Mouse (Mus musculus) limb, embryonic 15.5 days (tissue): Measurements from ENCODE around the gene Rassf10. TPM values are rescaled to one million over a fixed set of nuclear protein-coding genes. Genes with fewer than 3 reads are reported as not detected.
"Not testable (repeated sequence)": the region's sequence is repeated elsewhere in the genome, so short reads cannot be mapped to it uniquely, and the experiment has no call there.

ENCODE experiments used
- ATAC-seq: fragments of 200-750 bp; cut with Nextera tagmentation; 2 replicates; pipeline ENCODE4 v1.8.0; 2017; ENCODE audit warnings: low read depth, moderate TSS enrichment; ENCODE audit not compliant: insufficient number of reproducible peaks, low FRiP score, low TSS enrichment
- H3K27ac ChIP-seq: fragments of 300-500 bp; sonication (generic); 2 replicates; pipeline ENCODE4 v1.5.1; 2015; ENCODE audit warnings: moderate library complexity, mild to moderate bottlenecking, inconsistent platforms
- H3K27me3 ChIP-seq: fragments of 300-500 bp; sonication (generic); 2 replicates; pipeline ENCODE4 v1.6.1; 2015; ENCODE audit warnings: inconsistent platforms
- H3K36me3 ChIP-seq: fragments of 300-500 bp; sonication (generic); 2 replicates; pipeline ENCODE4 v1.6.1; 2015; ENCODE audit warnings: inconsistent platforms
- H3K4me1 ChIP-seq: fragments of 300-500 bp; sonication (generic); 2 replicates; pipeline ENCODE4 v1.6.1; 2015; ENCODE audit warnings: inconsistent platforms
- H3K4me2 ChIP-seq: fragments of 300-500 bp; sonication (generic); 2 replicates; pipeline ENCODE4 v1.6.1; 2015; ENCODE audit warnings: mild to moderate bottlenecking, inconsistent platforms
- H3K4me3 ChIP-seq: fragments of 300-500 bp; sonication (generic); 2 replicates; pipeline ENCODE4 v1.5.1; 2015; ENCODE audit warnings: mild to moderate bottlenecking, inconsistent platforms
- H3K9ac ChIP-seq: fragments of 300-500 bp; sonication (generic); 2 replicates; pipeline ENCODE4 v1.6.1; 2015; ENCODE audit warnings: inconsistent platforms
- H3K9me3 ChIP-seq: fragments of 300-500 bp; sonication (generic); 2 replicates; pipeline ENCODE4 v1.6.1; 2016; ENCODE audit warnings: inconsistent platforms
- WGBS: fragments of 180-500 bp; shearing (Covaris S2); methylation state at CpG from one replicate; pipeline ENCODE4 v1.1.7; 2015; 5-methylcytosine and 5-hydroxymethylcytosine counted together
- polyA plus RNA-seq: library from polyadenylated mRNA; unstranded; fragments of >200 nt; fragmentation: Nextera tagmentation; extraction: Ambion mirVana; gene quantifications from 2 replicates; pipeline ENCODE4 v1.2.1, GENCODE M21; 2015

Rassf10 gene
- polyA plus RNA-seq, 1 experiment from 2014 or later: 6.8 TPM

- not testable (repeated sequence) for H3K4me2 ChIP-seq, H3K36me3 ChIP-seq, H3K27ac ChIP-seq, H3K4me1 ChIP-seq, H3K27me3 ChIP-seq, H3K9ac ChIP-seq, H3K9me3 ChIP-seq, ATAC-seq, H3K4me3 ChIP-seq
- WGBS: 79% methylated on average over 5 of the region's 5 CpGs
Measured at GRCm38 (mm10) chr7:112935876-112936275, 17.9 kb upstream of the Rassf10 start.

DNA sequence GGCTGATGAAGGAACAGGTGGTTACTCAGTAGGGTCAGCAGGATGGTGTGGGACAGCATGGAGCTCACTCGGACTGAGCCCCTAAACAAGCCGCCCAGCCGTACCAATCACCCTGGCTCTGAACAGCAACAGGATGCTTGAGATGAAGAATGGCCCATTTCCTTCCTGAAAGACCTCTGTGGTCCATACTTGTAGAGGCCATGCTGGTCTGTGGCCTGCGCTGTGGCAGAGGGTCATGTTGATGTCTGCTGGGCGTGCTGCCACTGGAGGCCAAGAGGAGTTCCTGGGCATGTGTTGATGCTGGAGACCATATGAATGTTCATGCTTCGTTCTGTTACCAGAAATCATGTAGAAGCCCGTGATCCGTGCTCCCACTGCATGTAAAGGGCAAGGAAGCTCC, 16.7 kb upstream of the Rassf10 start:
- Histone ChIP-seq H3K27ac (no peak overlapping the region), H3K36me3 (no peaks in the 10 kb centered on the region), H3K4me2 (no peak overlapping the region), H3K9me3 (no peaks in the 10 kb centered on the region), H3K4me3 (no peak overlapping the region), H3K4me1 (no peaks in the 10 kb centered on the region), H3K9ac (no peak overlapping the region), H3K27me3 (no peaks in the 10 kb centered on the region)
- 87% methylated on average over 8 of the region's 8 CpGs for WGBS
- ATAC-seq: no peak

DNA sequence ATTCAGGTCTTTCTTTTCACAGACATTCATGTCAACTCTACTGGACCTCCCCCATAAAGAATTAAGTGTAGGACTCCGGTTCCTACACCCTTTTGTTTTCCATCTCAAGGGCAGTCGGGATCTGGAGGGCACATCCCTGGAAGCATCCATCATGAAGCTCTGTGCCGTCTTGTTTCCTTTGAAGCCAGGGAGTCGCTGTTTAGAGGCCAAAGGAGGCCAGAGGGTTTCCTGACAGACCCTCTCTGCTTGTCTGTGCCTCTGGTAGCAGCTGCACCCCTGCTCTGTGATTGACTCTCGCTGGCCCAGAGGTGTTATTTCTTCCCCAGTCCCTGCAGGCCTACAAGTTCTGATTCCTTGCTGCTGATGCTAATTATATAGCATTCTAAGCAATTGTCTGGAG, 14.8 kb upstream of the Rassf10 start:
- Histone ChIP-seq H3K9ac (no peak overlapping the region), H3K4me2 (no peak overlapping the region), H3K9me3 (no peaks in the 10 kb centered on the region), H3K36me3 (no peaks in the 10 kb centered on the region), H3K27me3 (no peaks in the 10 kb centered on the region), H3K4me1 (no peaks in the 10 kb centered on the region), H3K27ac (no peak overlapping the region), H3K4me3 (no peak overlapping the region)
- WGBS: 30% methylated on average over 5 of the region's 5 CpGs
- no peak for ATAC-seq

DNA sequence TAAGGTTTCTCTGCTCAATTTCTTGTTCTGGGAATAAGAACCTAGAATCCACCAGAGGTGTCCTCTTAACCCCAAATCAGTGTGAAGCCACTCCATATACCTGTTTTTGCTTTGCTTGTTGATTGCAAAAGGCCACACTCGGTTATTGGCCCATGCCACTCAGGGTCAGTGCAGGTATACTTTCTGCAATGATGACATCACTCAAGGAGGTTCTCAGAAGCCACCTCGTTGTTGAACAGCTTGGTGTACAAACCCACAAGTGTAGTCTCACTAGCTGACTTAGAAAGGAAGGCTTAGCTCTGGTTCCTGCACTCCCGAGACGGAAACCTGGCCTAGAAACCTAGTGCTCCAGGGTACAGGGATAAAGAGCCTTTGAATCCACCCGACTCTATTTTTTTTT, 11.2 kb upstream of the Rassf10 start:
- H3K9me3 ChIP-seq: no peaks in the 10 kb centered on the region
- no peak for ATAC-seq
- H3K4me1 ChIP-seq: no peaks in the 10 kb centered on the region
- no peak overlapping the region for H3K27ac ChIP-seq
- no peak overlapping the region for H3K4me2 ChIP-seq
- H3K36me3 ChIP-seq: no peaks in the 10 kb centered on the region
- H3K9ac ChIP-seq: no peak overlapping the region
- no peaks in the 10 kb centered on the region for H3K27me3 ChIP-seq
- H3K4me3 ChIP-seq: no peak overlapping the region
- WGBS: 55% methylated on average over 5 of the region's 5 CpGs

GRCm38 (mm10) chr7:112943056-112943455, 10.7 kb upstream of the Rassf10 start:
- WGBS: 81% methylated on average over 1 of the region's 1 CpGs
- Histone ChIP-seq H3K27ac (no peak overlapping the region), H3K4me3 (no peak overlapping the region), H3K9ac (no peak overlapping the region), H3K27me3 (no peaks in the 10 kb centered on the region), H3K9me3 (no peaks in the 10 kb centered on the region), H3K4me2 (no peak overlapping the region), H3K36me3 (no peaks in the 10 kb centered on the region), H3K4me1 (no peaks in the 10 kb centered on the region)
- ATAC-seq: no peak

- Histone ChIP-seq H3K4me1 (no peaks in the 10 kb centered on the region), H3K9me3 (no peaks in the 10 kb centered on the region), H3K27ac (peak overlapping the region; percentile 30), H3K4me3 (no peak overlapping the region), H3K9ac (no peak overlapping the region), H3K4me2 (no peak overlapping the region), H3K27me3 (no peaks in the 10 kb centered on the region), H3K36me3 (no peaks in the 10 kb centered on the region)
- ATAC-seq: no peak
- 32% methylated on average over 6 of the region's 6 CpGs for WGBS
Measured at GRCm38 (mm10) chr7:112946706-112947105, 7.1 kb upstream of the Rassf10 start.

DNA sequence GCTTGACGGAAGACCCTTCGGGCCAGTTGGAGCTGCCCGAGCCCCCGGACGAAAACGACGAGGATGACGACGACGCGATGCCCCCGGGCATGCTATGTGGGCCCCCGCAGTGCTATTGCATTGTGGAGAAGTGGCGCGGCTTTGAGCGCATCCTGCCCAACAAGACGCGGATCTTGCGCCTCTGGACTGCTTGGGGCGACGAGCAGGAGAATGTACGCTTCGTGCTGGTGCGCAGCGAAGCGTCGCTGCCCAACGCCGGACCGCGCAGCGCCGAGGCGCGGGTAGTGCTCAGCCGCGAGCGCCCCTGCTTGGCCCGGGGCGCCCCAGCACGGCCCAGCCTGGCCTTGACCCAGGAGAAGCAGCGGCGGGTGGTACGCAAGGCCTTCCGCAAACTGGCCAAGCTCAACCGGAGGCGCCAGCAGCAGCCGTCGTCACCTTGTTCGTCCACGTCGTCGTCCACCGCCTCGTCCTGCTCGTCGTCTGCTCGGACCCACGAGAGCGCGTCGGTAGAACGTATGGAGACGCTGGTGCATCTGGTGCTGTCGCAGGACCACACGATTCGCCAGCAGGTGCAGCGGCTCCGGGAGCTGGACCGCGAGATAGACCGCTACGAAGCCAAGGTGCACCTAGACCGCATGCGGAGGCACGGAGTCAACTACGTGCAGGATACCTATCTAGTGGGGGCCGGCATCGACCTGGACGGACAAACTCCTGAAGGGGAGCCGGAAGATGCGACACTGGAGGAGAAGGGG, 765 bp downstream of the Rassf10 start:
- Histone ChIP-seq H3K4me3 (peak overlapping the region; percentile 48), H3K4me2 (peak overlapping the region; percentile 94), H3K9me3 (no peaks in the 10 kb centered on the region), H3K27ac (no peak overlapping the region), H3K27me3 (peaks cover 38% of the 10 kb centered on the region), H3K9ac (peak overlapping the region; percentile 37), H3K4me1 (peaks cover 23% of the 10 kb centered on the region), H3K36me3 (no peaks in the 10 kb centered on the region)
- 1% methylated on average over 81 of the region's 82 CpGs for WGBS
- no peak for ATAC-seq

DNA sequence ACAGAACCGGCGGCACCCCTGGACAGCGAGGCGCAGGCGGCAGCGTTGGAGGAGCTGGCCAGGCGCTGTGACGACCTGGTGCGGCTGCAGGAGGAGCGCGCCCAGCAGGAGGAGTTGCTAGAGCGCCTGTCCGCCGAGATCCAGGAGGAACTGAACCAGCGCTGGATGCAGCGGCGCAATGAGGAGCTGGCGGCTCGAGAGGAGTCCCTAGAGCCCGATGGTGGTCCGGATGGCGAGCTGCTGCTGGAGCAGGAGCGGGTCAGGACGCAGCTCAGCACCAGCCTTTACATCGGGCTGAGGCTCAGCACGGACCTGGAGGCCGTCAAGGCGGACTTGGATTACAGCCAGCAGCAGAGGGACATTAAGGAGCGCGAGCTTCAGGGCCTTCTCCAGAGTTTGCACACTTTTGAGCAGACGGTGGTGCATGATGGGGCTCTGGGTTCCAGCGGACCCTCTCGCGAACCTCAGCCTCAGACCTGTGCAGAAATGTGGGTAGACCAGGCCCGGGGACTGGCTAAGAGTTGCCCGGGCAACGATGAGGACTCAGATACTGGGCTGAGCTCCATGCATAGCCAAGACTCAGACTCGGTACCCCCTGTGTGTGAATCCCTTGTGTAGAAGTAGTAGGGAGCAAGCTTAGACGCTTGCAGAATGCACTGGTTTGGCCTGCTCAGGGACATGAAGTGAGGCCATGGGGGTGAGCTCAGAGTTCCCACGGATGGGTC, 1.5 kb downstream of the Rassf10 start:
- Histone ChIP-seq H3K4me3 (peak overlapping the region; percentile 48), H3K36me3 (no peaks in the 10 kb centered on the region), H3K9me3 (no peaks in the 10 kb centered on the region), H3K4me2 (peak overlapping the region; percentile 94), H3K27ac (no peak overlapping the region; the same call in 1 of the 2 replicates), H3K9ac (no peak overlapping the region), H3K27me3 (peaks cover 38% of the 10 kb centered on the region), H3K4me1 (peaks cover 23% of the 10 kb centered on the region)
- no peak for ATAC-seq
- 5% methylated on average over 40 of the region's 40 CpGs for WGBS

- WGBS: 32% methylated on average over 3 of the region's 3 CpGs
- Histone ChIP-seq H3K36me3 (no peaks in the 10 kb centered on the region), H3K4me3 (peak overlapping the region; percentile 48; the same call in 1 of the 2 replicates), H3K4me1 (peaks cover 23% of the 10 kb centered on the region), H3K27ac (no peak overlapping the region), H3K9ac (no peak overlapping the region), H3K4me2 (peak overlapping the region; percentile 94; the same call in 1 of the 2 replicates), H3K9me3 (no peaks in the 10 kb centered on the region), H3K27me3 (peaks cover 38% of the 10 kb centered on the region)
- ATAC-seq: no peak
Measured at GRCm38 (mm10) chr7:112955955-112956354, 2.2 kb downstream of the Rassf10 start.

GRCm38 (mm10) chr7:112956961-112957360, 3.2 kb downstream of the Rassf10 start:
- no peak for ATAC-seq
- 60% methylated on average over 7 of the region's 7 CpGs for WGBS
- H3K27me3 ChIP-seq: peaks cover 38% of the 10 kb centered on the region
- H3K9me3 ChIP-seq: no peaks in the 10 kb centered on the region
- no peak overlapping the region for H3K4me2 ChIP-seq
- H3K27ac ChIP-seq: no peak overlapping the region
- H3K9ac ChIP-seq: no peak overlapping the region
- no peaks in the 10 kb centered on the region for H3K36me3 ChIP-seq
- H3K4me1 ChIP-seq: peaks cover 23% of the 10 kb centered on the region
- peak overlapping the region; percentile 9; the same call in 1 of the 2 replicates for H3K4me3 ChIP-seq

DNA sequence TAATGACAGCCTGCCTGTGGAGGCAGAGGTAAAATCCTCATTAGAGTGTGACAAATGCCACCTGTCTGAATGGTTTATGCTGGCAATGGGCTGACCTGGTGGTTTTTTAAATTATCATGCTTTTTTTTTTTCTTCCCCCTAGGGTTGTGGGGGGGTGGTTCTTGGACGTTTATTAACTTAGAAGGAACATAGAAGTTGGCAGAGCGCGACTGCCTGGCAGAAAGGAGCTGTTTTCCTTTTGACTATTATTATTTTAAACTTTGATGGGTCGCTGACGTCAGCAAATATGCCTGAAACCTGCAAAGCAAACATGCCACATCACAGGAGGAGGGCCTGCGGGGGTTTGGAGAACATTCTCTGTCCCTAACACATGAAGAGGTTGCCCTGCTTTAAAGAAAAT, 3.9 kb downstream of the Rassf10 start:
- H3K4me3 ChIP-seq: no peak overlapping the region

GRCm38 (mm10) chr7:112966382-112966781, 12.6 kb downstream of the Rassf10 start:
- H3K4me3 ChIP-seq: no peak overlapping the region
- no peak overlapping the region for H3K9ac ChIP-seq
- H3K27me3 ChIP-seq: no peaks in the 10 kb centered on the region
- H3K27ac ChIP-seq: no peak overlapping the region
- WGBS: 51% methylated on average over 6 of the region's 6 CpGs
- H3K4me2 ChIP-seq: no peak overlapping the region
- no peaks in the 10 kb centered on the region for H3K36me3 ChIP-seq
- no peaks in the 10 kb centered on the region for H3K4me1 ChIP-seq
- H3K9me3 ChIP-seq: no peaks in the 10 kb centered on the region
- no peak for ATAC-seq

More for the DNA sequence above, 3.9 kb downstream of the Rassf10 start:
- no peak overlapping the region for H3K9ac ChIP-seq
- no peak overlapping the region for H3K27ac ChIP-seq
- H3K9me3 ChIP-seq: no peaks in the 10 kb centered on the region
- H3K27me3 ChIP-seq: peaks cover 38% of the 10 kb centered on the region
- no peak for ATAC-seq
- H3K4me1 ChIP-seq: peaks cover 23% of the 10 kb centered on the region
- no peak overlapping the region for H3K4me2 ChIP-seq
- WGBS: 37% methylated on average over 6 of the region's 6 CpGs
- no peaks in the 10 kb centered on the region for H3K36me3 ChIP-seq
